Mouse (Mus musculus): ENCODE results near the gene Olfr43. TPM values are rescaled to one million over a fixed set of nuclear protein-coding genes. Genes with fewer than 3 reads are reported as not detected.

Gene Olfr43
- not detected in 2 replicates for polyA plus RNA-seq (2021; fragmentation: Nextera tagmentation)
- long read RNA-seq, experiment 1, result 0 reads
- long read RNA-seq, experiment 2, result 0 reads

DNA sequence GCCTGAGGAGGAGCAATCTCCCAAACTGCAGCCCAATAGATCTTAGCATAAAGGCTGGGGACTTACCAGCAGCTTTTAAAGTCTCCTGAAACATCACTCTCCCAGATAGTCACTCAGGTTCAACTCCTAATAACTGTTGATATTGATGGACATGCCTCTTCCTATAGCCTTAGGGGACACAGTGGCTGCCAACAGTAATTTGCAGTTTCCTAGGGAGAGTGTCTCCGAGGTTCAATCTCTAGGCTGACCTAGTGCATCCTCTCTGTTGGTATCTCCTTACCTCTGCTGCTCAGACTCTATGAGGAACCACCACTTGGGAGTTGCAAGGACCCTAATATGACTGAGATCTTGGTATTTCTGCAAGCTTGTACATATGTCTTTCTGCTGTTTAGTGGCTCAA lies at the start of gene Olfr43:
TSS of gene Olfr43 (minus strand) at position 101 of the 400 bp plus-strand sequence.

GRCm38 (mm10) chr11:74259508-74259907 lies 48.3 kb upstream of the Olfr43 start, which contains the start of gene Olfr406:
Gene Olfr406 (plus strand): TSS chr11:74259808.

DNA sequence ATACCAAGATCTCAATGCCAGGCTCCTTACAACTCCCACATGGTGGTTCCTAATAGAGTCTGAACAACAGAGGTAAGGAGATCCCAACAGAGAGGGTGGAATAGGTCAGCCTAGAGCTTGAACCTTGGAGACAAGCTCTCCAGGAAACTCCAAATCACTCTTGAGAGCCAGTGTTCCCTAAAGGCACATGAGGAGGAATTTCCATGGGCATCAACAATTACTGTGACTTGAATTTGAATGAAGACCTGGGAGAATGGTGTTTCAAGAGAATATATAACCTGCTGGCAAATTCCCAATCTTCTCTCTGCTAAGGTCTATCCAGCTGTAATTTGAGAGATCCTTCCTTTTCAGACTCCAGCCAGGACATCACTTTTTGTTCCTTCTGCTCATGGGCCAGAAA lies 25.2 kb downstream of the Olfr43 start, which contains the start of gene Olfr403:
TSS of gene Olfr403 (plus strand) at position 301 of the 400 bp plus-strand sequence.

Other genes starting within 250 kb of the Olfr43 start
- not detected in 2 replicates for gene Olfr398, start 221.0 kb downstream of the Olfr43 start, polyA plus RNA-seq (2021; fragmentation: Nextera tagmentation)
- not detected in 2 replicates for gene Olfr139, start 154.8 kb downstream of the Olfr43 start, polyA plus RNA-seq (2021; fragmentation: Nextera tagmentation)
- gene Olfr399, start 154.8 kb downstream of the Olfr43 start, polyA plus RNA-seq (2021; fragmentation: Nextera tagmentation), result not detected in 2 replicates
- not detected in 2 replicates for gene Zfp616, start 141.4 kb downstream of the Olfr43 start, polyA plus RNA-seq (2021; fragmentation: Nextera tagmentation)
- not detected in 2 replicates for gene Olfr401, start 97.7 kb downstream of the Olfr43 start, polyA plus RNA-seq (2021; fragmentation: Nextera tagmentation)
- gene Olfr402, start 57.9 kb downstream of the Olfr43 start, polyA plus RNA-seq (2021; fragmentation: Nextera tagmentation), result not detected in 2 replicates
- gene Olfr403, start 25.1 kb downstream of the Olfr43 start, polyA plus RNA-seq (2021; fragmentation: Nextera tagmentation), result not detected in 2 replicates
- not detected in 2 replicates for gene Olfr406, start 48.4 kb upstream of the Olfr43 start, polyA plus RNA-seq (2021; fragmentation: Nextera tagmentation)
- not detected in 2 replicates for gene Olfr59, start 72.4 kb upstream of the Olfr43 start, polyA plus RNA-seq (2021; fragmentation: Nextera tagmentation)
- not detected in 2 replicates for gene Olfr410, start 126.7 kb upstream of the Olfr43 start, polyA plus RNA-seq (2021; fragmentation: Nextera tagmentation)
- gene Olfr411, start 141.3 kb upstream of the Olfr43 start, polyA plus RNA-seq (2021; fragmentation: Nextera tagmentation), result not detected in 2 replicates
- not detected in 2 replicates for gene Olfr412, start 150.7 kb upstream of the Olfr43 start, polyA plus RNA-seq (2021; fragmentation: Nextera tagmentation)